Comparison of ENCODE assay signal across 9 mouse cellular contexts in genomic region chr2:166082193-166082592, GRCm38 (mm10).
DNase-seq lines count a peak whose midpoint lies in the region; ATAC-seq lines count a peak whose summit lies in the region.
"Had no signal": no experiment of that assay in that cellular context is flagged by ENCODE, and none has a peak within 500 bp of the region (broad histone marks: within the 10 kb centered on the region; RNA-seq: fewer than 3 reads in every experiment).

No protein-coding gene starts in this region.

- ATAC-seq in cerebellum, adult (ENCODE audit: insufficient number of reproducible peaks, low FRiP score, low TSS enrichment): no peak
- ATAC-seq: Patski had no signal

- WGBS in large intestine, adult 2 months: 74% methylated on average over 5 of the region's 5 CpGs

- intact Hi-C loops in gastrocnemius, postnatal 14 days (cut with DNase I; ENCODE audit: low total_unique reads): no loop called here

- peak; percentile 51 for DNase-seq in cerebellum, adult 11 months
- DNase-seq in MEL-GATA-1-ER (ENCODE audit: extremely low read depth, low read depth): peak; percentile 50
- DNase-seq in cerebellum, postnatal 10 days: peak; percentile 84 to 89
- DNase-seq in gastrocnemius, postnatal 14 days: peak; percentile 67
- peak; percentile 37 for DNase-seq in large intestine, adult 2 months (ENCODE audit: low read depth, low spot score)
- DNase-seq in lung, postnatal 10 days: peak; percentile 87
- DNase-seq in spleen, postnatal 10 days (ENCODE audit: low spot score in 2 of 2): peak; percentile 67 to 84

Comparison
In these comparisons a context has a peak if more than half of its experiments do, and no peak if none do; other contexts are left out.
1. DNase-seq: peak in every context shown above with its lines; median percentile 87 in lung, postnatal 10 days; 86 in cerebellum, postnatal 10 days; 76 in spleen, postnatal 10 days; 67 in gastrocnemius, postnatal 14 days; 51 in cerebellum, adult 11 months; 50 in MEL-GATA-1-ER; 37 in large intestine, adult 2 months.